ENCODE assay signal across 14 mouse cellular contexts in genomic region chrX:48106226-48106625, GRCm38 (mm10). TPM values are rescaled to one million over a fixed set of nuclear protein-coding genes. Genes with fewer than 3 reads are reported as not detected.
DNase-seq lines count a peak whose midpoint lies in the region; ATAC-seq and TF ChIP-seq lines count a peak whose summit lies in the region.
"Had no signal": no experiment of that assay in that cellular context is flagged by ENCODE, and none has a peak within 500 bp of the region (broad histone marks: within the 10 kb centered on the region; RNA-seq: fewer than 3 reads in every experiment).

No protein-coding gene starts in this region.

- H3K4me3 ChIP-seq in forebrain, postnatal 0 days (ENCODE audit: low read depth, low read length) = no peak overlapping the region
- H3K4me3 ChIP-seq: hindbrain, embryonic 12.5 days; limb, embryonic 10.5 days; midbrain, embryonic 15.5 days had no signal

- no peak overlapping the region for H3K9ac ChIP-seq in forebrain, postnatal 0 days
- H3K9ac ChIP-seq: hindbrain, embryonic 12.5 days; lung, embryonic 14.5 days; midbrain, embryonic 15.5 days had no signal

- 72% methylated on average over 3 of the region's 3 CpGs for WGBS in forebrain, postnatal 0 days

- H3K4me1 ChIP-seq in forebrain, postnatal 0 days (ENCODE audit: insufficient read depth) = no peaks in the 10 kb centered on the region
- H3K4me1 ChIP-seq: hindbrain, embryonic 12.5 days; midbrain, embryonic 15.5 days had no signal

- H3K36me3 ChIP-seq in forebrain, postnatal 0 days (ENCODE audit: insufficient read depth) = no peaks in the 10 kb centered on the region
- H3K36me3 ChIP-seq: hindbrain, embryonic 12.5 days; limb, embryonic 10.5 days; midbrain, embryonic 15.5 days had no signal

- no peak for ATAC-seq in forebrain, postnatal 0 days
- ATAC-seq: midbrain, embryonic 15.5 days had no signal

- no peaks in the 10 kb centered on the region for H3K9me3 ChIP-seq in forebrain, postnatal 0 days (ENCODE audit: low read length)
- H3K9me3 ChIP-seq: hindbrain, embryonic 12.5 days; limb, embryonic 10.5 days; midbrain, embryonic 15.5 days had no signal

- no peak overlapping the region for H3K27ac ChIP-seq in forebrain, postnatal 0 days (ENCODE audit: low read depth, low read length)
- H3K27ac ChIP-seq: hindbrain, embryonic 12.5 days; limb, embryonic 10.5 days; midbrain, embryonic 15.5 days had no signal

- intact Hi-C loops in gastrocnemius, postnatal 14 days (cut with DNase I; ENCODE audit: low total_unique reads) = no loop called here

- no peaks in the 10 kb centered on the region for H3K27me3 ChIP-seq in forebrain, postnatal 0 days (ENCODE audit: insufficient read depth, low read length)
- H3K27me3 ChIP-seq: hindbrain, embryonic 12.5 days; midbrain, embryonic 15.5 days had no signal

- TF ChIP-seq CTCF in forebrain, postnatal 0 days (IDR thresholded peaks at IDR 0.05; ENCODE audit: low read depth) = no peak

- peak; percentile 21 for DNase-seq in gastrocnemius, postnatal 14 days
- DNase-seq in gastrocnemius, postnatal 4 days (ENCODE audit: low spot score in 2 of 2) = no peak
- DNase-seq in ovary, adult 18-20 months (ENCODE audit: low spot score) = peak; percentile 31
- DNase-seq in ovary, postnatal 36 days (ENCODE audit: low spot score) = no peak
- peak; percentile 41 to 65 for DNase-seq in kidney, postnatal 36 days
- no peak for DNase-seq in right cerebral cortex, adult 18-20 months
- DNase-seq in spleen, postnatal 36 days (ENCODE audit: low spot score in 2 of 2) = no peak
- no peak for DNase-seq in forebrain, postnatal 0 days
- DNase-seq: lung, embryonic 14.5 days; right cerebral cortex, postnatal 25 days; thymus, adult 18-20 months had no signal

- no peak overlapping the region for H3K4me2 ChIP-seq in forebrain, postnatal 0 days (ENCODE audit: low read depth)
- H3K4me2 ChIP-seq: hindbrain, embryonic 12.5 days; lung, embryonic 14.5 days; midbrain, embryonic 15.5 days had no signal

RNA-seq across cellular contexts. Expression of gene Xpnpep2, which starts 2.3 kb away (rescaled TPM):
- 1 to 10 TPM in 1 of 2 experiments, under 1 TPM in 1; 0.49 to 1.7 TPM for total RNA-seq in gastrocnemius, postnatal 14 days (2021)
- 1 to 10 TPM; 1.5 to 4.0 TPM for total RNA-seq in gastrocnemius, postnatal 4 days (2021)
- total RNA-seq in forebrain, postnatal 0 days (2014; rRNA removed) = 0.38 and 0.62 TPM in 2 replicates
- 0.76 and 0.84 TPM in 2 replicates for polyA plus RNA-seq in forebrain, postnatal 0 days (2015; fragmentation: Nextera tagmentation; extraction: Ambion mirVana)

RNA-seq across cellular contexts. Expression of gene Sash3, which starts 40.0 kb away (rescaled TPM):
- total RNA-seq in gastrocnemius, postnatal 14 days (2021) = under 1 TPM; 0.51 to 0.55 TPM
- 1 to 10 TPM; 1.5 to 1.8 TPM for total RNA-seq in gastrocnemius, postnatal 4 days (2021)
- total RNA-seq in forebrain, postnatal 0 days (2014; rRNA removed) = 1.2 and 1.9 TPM in 2 replicates
- 1.1 and 1.3 TPM in 2 replicates for polyA plus RNA-seq in forebrain, postnatal 0 days (2015; fragmentation: Nextera tagmentation; extraction: Ambion mirVana)

Comparison
In these comparisons a context has a peak if more than half of its experiments do, and no peak if none do; other contexts are left out.
1. DNase-seq: peak in gastrocnemius, postnatal 14 days (single experiment), ovary, adult 18-20 months (single experiment) and kidney, postnatal 36 days (2 of 2); none in gastrocnemius, postnatal 4 days (0 of 2), ovary, postnatal 36 days (single experiment), right cerebral cortex, adult 18-20 months (single experiment), spleen, postnatal 36 days (0 of 2) and forebrain, postnatal 0 days (single experiment).